Mouse (Mus musculus) kidney, adult 2 months (tissue): ENCODE measurements at regions not wholly inside any gene's neighbourhood (a gene's known extent, or its start where the extent isn't known, plus 50 kb on each side); places are given as distances from the start of the nearest gene placed in this dataset.

ENCODE experiments used
- CTCF ChIP-seq: fragments of 200-500 bp; conservative IDR thresholded peaks from 2 replicates; pipeline ENCODE4 v1.5.1; 2011; ENCODE audit warnings: low read depth, mild to moderate bottlenecking, control low read depth, low read length, moderate library complexity, mixed read lengths; ENCODE audit not compliant: insufficient read depth, insufficient read length
- POLR2A ChIP-seq: fragments of 200-500 bp; IDR thresholded peaks from one replicate; pipeline ENCODE4 v1.6.1; 2011; ENCODE audit warnings: low read depth, low read length, control low read depth

DNA sequence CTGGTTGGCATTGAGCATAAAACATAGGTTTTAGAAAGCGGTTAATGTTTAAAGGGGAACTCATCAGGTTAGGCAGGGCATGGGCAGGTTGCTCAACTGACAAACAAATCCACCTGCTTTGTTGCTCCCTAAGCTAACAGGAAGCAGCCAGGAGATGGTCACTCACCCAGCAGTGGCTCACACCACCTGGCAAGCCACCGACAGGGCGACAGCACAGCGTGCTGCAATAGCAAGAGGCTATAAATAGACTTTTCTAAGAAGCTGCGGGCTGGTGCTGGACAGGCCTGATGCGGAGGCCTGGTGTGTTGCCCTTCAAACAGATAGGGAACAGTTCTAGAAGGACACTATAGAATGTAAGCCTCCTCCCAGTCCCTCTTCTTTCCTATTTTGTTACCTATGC is 559.3 kb upstream of the Gm19410 start:
- TF ChIP-seq CTCF (no peak), POLR2A (no peak)
